Mouse (Mus musculus) MEL (cell line): ENCODE results near the gene Ikzf3.

ENCODE experiments used
- E2F4 ChIP-seq: IDR thresholded peaks from 2 replicates; pipeline ENCODE4 v1.6.1; 2011; ENCODE audit warnings: low read depth, low read length, improper control_type of control experiment, borderline replicate concordance
- ZC3H11A ChIP-seq: IDR thresholded peaks from 2 replicates; pipeline ENCODE4 v1.6.1; 2012; ENCODE audit warnings: low read depth, mild to moderate bottlenecking, inconsistent platforms, low read length, improper control_type of control experiment

DNA sequence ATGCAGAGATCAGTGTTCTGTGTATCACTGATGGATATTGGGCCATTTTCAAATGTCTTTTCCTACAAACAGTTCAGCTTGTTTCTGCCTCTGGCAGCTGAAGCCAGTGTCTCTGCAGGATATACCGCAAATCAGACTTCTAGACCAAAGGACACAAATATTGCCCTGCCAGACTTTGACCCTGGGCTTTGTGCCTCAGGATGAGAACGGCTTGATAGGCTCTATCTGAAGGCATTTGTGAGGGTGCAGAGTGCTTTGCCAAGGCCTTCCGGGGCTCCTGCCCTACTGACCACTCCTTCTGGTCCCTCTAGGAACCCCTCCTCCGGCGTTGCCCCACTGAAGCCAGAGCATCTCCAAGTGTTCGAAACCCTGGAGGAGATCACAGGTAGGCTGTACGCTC is 119.2 kb downstream of the Ikzf3 start:
- TF ChIP-seq E2F4 (no peak), ZC3H11A (no peak)
